Mouse (Mus musculus) heart, adult 2 months (tissue): Measurements from ENCODE around the gene Cenpk.
A peak's percentile ranks its signal among the peaks of the same experiment; 100 is the strongest.

Source experiments
- CTCF ChIP-seq: fragments of 200-600 bp; IDR thresholded peaks from 2 replicates; pipeline ENCODE4 v1.8.1; 2022; ENCODE audit warnings: antibody characterized with exemption, mild to moderate bottlenecking, moderate library complexity
- EP300 ChIP-seq: fragments of 200-500 bp; IDR thresholded peaks from 2 replicates; pipeline ENCODE4 v1.6.1; 2011; ENCODE audit warnings: low read depth, low read length, control low read depth; ENCODE audit not compliant: insufficient read depth
- POLR2A ChIP-seq: fragments of 200-500 bp; IDR thresholded peaks from 2 replicates; pipeline ENCODE4 v1.6.1; 2011; ENCODE audit warnings: mild to moderate bottlenecking, low read depth, low read length, control low read depth; ENCODE audit not compliant: insufficient read depth

DNA sequence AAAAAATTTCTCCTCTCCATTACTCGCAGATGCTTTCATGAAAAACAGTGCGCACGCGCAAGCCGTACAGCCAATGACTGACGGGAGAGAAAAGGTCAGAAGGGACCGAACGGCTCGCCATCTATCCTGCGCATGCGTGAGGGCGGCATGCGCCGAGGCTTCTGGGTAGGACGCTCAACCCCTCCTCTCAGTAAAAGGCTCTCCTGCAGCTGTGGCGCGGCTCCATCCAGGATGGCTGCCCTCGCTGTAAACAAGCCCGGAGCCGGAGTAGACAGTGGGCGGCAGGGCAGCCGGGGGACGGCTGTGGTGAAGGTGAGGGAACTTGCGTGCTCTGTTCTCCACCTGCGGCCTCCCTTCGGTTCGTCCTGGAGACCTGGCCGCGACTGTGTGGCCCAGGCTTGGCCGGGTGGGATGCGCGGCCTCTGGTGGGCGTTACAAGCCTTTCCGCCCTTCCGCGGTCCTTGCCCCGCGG is 49.7 kb upstream of the Cenpk start, which contains the start of gene Trim23:
- TF ChIP-seq CTCF (peak; percentile 50), EP300 (no peak), POLR2A (peak; percentile 94)
